Mouse (Mus musculus): ENCODE data around the gene Ripor2.
"Not testable (repeated sequence)": the region's sequence is repeated elsewhere in the genome, so short reads cannot be mapped to it uniquely, and the experiment has no call there.

The Ripor2 gene

DNA sequence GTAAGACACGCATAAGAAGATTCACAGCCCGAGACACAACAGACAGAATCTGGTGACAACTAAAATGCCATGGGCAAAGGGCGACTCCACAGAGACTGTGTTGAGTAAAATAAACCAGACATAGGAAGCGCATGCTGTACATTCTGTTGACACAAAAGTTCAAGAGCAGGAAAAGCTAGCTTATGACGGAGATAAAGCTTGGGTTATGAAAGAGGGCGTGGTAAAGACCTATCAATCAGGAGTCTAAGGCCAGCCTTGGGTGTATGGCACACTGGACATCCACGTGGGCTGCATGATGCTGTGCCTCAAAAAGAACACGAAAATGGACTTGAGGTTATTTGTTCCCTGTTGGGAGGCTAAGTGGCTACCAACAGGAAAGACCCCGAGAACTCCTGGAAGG lies 134.5 kb downstream of the Ripor2 start:
- DNase-seq, result no peak

DNA sequence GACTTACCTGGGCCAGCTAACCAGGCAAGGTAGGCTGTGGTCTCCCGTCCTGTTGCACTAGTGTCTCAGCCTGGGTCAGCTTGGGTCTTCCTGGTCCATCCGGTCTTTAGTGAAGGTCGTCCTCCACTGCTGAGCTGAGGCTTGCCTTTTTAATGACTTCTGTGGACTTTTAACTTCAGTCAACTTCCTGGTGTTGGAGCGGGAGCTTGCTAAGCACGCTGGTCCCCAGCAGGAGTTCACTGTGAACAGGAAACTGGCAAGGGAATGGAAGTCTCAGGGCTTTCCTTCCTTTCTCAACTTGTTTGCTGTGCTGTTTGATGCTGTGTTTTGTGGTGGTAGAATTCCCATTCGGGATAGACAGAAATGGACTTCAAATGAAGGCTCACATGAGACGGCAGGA lies 135.7 kb downstream of the Ripor2 start:
- no peak for DNase-seq

DNA sequence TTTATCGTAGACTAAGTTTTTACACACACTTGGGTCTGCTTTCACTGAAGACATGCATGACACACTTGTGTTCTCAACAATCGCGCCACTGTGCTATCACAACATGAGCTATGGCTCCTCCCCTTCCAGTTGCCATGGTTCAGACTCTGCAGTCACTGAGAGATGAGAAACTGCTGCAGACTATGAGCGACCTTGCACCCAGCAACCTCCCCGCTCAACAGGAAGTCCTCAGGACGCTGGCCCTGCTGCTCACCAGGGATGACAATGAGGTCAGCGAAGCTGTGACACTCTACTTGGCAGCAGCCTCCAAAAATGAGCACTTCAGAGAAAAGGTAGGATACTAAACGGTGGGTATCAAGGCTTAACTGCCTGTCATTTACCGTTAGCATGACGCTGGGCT lies 139.5 kb downstream of the Ripor2 start:
- DNase-seq, result no peak

GRCm38 (mm10) chr13:24723699-24724394 lies 141.9 kb downstream of the Ripor2 start:
- no peak for DNase-seq

- DNase-seq, result no peak
Observed at GRCm38 (mm10) chr13:24724395-24724759, 142.4 kb downstream of the Ripor2 start.

- no peak for DNase-seq
Observed at GRCm38 (mm10) chr13:24729128-24729527, 147.1 kb downstream of the Ripor2 start.

DNA sequence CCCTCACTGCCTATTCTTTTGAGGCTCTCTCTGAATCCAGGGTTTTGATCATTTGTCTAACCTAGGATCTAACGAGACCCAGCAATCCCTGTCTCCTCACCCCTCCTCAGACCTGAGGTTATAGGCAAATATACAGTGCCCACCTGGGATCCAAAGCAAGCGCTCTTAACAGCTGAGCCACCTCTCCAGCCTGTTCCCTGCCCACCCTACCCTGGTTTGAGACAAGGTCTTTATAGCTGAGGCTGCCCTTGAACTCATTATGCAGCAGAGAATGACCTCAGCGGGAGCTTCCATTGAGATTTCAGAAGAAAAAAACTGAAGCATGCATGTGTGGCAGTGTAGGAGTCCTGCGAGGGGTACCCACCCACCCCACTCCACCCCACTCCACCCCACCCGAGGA lies 152.5 kb downstream of the Ripor2 start:
- no peak for DNase-seq

GRCm38 (mm10) chr13:24735608-24736131 lies 153.7 kb downstream of the Ripor2 start:
- no peak for DNase-seq

GRCm38 (mm10) chr13:24741028-24741427 lies 159.0 kb downstream of the Ripor2 start, which contains the start of gene Armh2:
Gene Armh2, plus strand, starts transcription at chr13:24741232.
- no peak for DNase-seq

DNA sequence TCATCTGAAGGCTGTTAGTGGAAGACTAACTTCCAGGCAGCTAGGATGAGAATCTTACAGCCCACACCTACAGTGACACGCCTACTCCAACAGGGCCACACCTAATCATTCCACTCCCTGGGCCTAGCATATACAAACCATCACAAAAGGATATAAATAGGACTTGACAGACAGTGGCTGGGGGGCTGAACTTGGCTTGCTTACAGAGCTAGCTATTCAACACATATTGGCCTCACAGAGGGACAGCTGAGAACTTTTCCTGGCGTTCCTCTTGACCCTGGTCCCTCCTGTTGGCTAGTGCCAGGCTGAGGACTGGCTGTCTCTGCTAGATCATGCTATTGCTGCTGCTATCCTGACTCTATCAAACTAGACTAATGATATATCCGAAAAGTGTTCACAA lies 165.8 kb downstream of the Ripor2 start:
- DNase-seq, result no peak

- DNase-seq, result no peak
Observed at GRCm38 (mm10) chr13:24750807-24751206, 168.8 kb downstream of the Ripor2 start.

GRCm38 (mm10) chr13:24751396-24751795 lies 169.4 kb downstream of the Ripor2 start:
- no peak for DNase-seq

DNA sequence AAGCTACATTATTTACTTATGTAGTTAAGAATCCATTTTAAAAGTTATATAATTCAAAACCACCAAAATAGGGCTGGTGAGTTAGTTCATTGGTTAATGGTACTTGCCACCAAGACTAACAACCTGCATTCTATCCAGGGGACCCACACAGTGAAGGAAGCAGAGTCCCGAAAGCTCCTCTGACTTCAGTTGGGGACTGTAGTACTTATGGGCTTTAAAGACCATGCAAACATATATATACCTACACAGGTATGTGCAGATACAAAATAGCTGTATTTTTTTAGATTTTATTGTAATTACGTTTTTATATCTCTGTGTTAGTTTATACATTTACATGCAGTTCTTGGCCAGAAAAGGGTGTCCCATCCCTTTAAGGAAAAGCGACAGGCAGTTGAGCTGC lies 174.8 kb downstream of the Ripor2 start:
- DNase-seq, result no peak

DNA sequence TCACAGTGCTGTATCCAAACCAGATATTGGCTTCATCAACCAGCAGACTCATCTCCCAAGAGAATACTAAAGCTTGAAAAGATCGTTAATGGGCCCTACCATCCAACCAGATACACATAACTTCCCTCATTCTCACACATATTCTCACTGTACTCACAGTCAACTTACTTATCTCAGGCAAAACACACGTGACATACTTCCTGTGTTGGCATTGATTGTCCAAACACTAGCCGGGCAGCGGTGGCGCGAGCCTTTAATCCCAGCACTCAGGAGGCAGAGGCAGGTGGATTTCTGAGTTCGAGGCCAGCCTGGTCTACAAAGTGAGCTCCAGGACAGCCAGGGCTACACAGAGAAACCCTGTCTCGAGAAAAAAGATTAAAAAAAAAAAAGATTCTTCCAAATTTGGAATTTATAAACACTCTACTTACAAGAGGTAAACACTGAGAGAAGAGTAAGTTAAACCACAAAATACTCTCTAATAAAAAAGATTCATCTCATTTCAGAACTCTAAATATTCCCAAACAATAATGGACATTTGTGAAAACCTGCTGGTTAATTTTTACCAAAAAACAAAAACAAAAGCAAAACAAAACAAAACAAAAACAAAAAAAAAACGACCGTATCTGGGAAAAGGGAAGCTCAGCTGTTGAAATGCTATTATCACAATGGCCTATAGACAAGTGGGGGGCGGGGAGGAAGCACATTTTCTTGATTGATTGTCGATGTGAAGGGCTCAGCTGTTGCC lies 176.0 kb downstream of the Ripor2 start:
- no peak for DNase-seq

DNA sequence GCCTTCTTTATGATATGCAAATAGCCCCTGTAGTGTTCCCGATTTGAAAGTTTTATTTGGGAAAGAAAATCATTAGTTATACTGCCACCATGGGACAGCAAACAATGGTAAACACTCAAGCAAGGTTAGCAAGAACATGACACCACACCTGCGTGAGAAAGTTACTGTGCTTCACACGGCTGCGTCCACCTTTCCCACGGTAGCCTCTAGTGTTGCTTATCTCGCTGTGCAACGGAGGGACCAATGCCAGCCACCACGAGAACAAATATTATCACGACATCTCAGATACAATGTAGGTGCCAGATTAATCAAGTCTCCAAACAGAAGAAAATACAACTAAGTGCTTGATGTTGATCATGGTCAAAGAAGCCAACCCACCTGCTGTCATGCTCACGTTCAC lies 177.5 kb downstream of the Ripor2 start:
- DNase-seq, result no peak

- no peak for DNase-seq
Observed at GRCm38 (mm10) chr13:24760351-24760870, 178.4 kb downstream of the Ripor2 start.

GRCm38 (mm10) chr13:24761083-24761402 lies 179.1 kb downstream of the Ripor2 start:
- no peak for DNase-seq

DNA sequence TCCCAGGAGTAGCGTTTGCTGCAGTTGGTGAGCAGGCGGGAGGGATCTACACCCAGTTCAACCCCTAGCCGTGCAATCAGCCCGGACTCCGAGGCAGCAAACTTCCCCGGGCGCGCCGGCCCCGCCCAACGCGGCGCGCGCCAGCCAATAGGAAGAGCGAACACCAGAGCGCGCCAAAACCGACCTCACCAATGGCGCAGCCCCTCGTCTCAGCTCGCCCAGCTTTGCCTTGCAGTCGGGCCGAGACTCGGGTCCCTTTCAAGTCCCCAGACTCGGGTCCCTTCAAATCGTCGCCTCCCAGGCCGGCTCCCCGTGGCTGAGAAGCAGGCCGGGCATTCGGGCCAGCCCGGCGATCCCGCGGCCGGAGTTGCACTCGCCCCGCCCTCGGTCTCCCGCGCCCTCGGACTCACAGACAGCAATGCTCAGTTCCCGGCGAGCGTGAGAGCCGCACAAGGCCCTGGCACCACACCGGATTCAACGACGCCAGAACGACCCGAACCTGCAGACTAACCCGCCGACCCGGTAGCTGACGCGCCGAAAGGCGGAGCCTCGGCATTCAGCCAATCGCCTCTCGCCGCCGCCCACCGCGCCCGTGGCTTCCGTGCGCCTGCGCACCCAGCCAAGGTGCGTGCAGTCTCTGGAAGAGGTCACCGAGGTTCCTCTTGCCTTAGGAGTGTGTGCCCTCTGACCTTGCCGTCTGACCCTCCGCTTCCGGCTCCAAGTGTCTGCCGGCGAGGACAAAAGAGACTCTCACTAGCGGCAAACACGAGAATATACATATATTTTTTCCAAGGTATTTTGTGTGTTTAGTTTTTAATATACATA lies 179.6 kb downstream of the Ripor2 start, which contains the start of gene Gmnn:
Gene Gmnn (minus strand): TSS at position 521 of the 825 bp plus-strand sequence.
- DNase-seq, result peak; percentile 78 to 84

- DNase-seq, result no peak
Observed at GRCm38 (mm10) chr13:24762254-24762653, 180.3 kb downstream of the Ripor2 start.

GRCm38 (mm10) chr13:24767809-24768208 lies 185.8 kb downstream of the Ripor2 start:
- DNase-seq, result not testable (repeated sequence)

DNA sequence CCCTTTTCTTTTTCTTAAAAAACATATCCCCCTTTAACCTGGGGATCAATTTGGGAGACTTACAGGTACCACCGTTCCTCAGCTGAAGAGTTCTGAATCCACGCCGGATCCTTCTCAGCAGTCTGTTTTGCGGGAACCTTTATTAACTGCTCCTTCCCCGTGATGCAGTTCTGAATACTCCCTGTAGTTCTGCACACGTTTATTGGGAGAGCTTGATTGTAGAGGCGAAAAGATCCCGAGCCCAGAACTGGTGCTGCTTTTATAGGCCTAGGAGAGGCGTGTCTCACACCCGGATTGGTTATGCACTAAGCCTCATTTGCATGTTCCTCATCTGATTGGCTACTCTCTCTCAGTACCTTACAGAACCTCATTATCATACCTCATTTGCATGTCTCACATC lies 189.5 kb downstream of the Ripor2 start:
- not testable (repeated sequence) for DNase-seq

- peak; percentile 36 to 57 for DNase-seq
Observed at GRCm38 (mm10) chr13:24776146-24776844, 194.3 kb downstream of the Ripor2 start.

Measured in cerebellum, postnatal 36 days (tissue).